Mouse (Mus musculus): Measurements from ENCODE around the gene Adcy4.

Gene Adcy4

DNA sequence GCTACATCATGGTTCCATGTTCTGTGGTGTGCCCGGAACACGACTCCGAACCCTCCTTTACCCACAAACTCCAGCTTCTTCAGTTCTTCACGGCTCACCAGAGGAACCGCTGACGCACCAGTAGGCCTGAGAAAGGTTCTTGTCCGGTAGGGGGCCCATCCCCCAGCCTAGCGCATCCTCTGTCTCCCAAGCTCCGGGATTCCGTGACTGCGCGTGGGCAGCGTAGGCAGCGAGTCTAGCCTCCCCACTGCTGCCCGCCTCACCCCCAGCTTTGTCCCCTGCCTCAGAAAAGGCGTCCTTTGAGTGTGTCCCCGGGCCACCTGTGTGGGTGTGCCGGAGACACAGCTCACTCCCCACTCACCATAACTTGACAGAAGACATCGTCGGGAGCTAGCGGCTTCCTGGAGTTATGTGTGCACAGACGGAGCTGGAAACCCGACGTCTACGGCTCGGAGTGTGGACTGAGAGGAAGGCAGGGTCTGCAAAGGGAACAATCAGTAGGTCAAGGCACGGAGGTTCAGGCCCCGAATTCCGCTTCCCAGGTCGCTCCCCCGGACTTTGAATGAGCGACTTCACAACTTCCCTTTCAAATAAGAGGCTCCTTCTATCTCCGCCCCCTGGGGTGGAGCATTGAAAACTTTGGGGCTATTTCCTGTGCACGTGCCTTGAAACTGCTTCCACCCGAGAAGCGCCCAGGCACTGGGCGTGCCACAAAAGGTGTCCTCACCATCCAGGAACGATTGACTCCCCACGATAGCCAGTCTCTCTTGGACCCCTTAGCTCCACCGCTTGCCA lies 4.6 kb upstream of the Adcy4 start, which contains the start of gene Ripk3:
Gene Ripk3, minus strand, starts transcription at position 610 of the 795 bp plus-strand sequence.
- DNase-seq (ENCODE audit: low read depth) = peak; percentile 82

GRCm38 (mm10) chr14:55787731-55788130 lies 3.8 kb upstream of the Adcy4 start:
- DNase-seq (ENCODE audit: low read depth) = peak; percentile 16

DNA sequence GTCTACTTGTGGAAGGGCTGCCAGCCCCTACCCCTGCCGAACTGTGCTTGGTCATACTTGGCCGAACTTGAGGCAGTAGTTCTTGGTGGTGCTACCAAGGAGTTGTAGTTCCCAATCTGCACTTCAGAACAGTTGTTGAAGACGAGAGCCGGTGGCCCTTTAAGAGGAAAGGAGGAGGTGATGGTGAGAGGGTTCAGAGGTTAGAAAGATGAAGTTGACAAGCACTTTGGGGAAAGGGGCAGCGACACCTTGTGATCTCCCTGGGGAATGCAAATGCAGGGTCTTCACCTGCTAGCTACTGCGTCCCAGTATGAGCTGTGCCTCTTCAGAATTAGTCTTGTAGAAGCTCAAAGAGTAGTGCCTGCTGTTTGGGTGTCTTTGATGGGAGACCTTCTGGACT lies 1.3 kb upstream of the Adcy4 start:
- no peak for DNase-seq (ENCODE audit: low read depth)

DNA sequence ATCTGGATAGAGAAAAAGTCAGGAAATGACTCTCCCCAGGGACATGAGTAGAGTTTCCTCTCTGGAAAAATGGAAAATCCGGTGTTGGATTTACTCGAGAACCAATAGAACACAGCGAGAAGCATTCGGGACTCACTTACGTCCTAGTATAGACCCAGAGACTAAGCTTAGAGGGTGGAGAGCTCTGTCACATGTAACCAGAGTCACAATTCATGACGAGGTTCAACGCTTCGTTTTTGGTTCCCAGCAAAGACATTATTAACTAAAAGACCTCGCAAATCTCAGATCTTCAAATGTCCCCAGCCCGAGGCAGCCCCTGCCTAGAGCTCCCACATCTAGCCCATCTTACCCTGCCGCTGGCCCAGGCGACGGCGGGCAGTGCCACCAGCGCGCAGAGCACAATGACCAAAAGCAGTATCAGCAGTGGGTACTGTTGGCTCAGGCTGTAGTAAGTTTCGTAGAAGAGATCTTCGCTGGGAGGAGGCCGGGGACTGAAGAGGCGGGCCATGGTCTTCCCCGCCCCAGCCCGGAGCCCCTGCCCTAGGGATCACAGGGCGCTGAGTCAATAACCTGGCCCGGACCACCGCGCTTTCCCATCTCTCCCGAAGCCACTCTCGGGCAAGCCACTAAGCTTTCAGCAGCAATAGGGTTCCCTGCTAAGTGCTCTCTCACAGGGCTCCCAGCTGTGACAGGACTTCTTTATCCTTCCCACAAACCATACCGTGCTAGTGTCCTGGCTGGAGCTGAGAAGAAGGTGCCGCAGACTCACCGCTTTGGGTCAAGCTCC lies 531 bp downstream of the Adcy4 start:
- DNase-seq (ENCODE audit: low read depth) = no peak

DNA sequence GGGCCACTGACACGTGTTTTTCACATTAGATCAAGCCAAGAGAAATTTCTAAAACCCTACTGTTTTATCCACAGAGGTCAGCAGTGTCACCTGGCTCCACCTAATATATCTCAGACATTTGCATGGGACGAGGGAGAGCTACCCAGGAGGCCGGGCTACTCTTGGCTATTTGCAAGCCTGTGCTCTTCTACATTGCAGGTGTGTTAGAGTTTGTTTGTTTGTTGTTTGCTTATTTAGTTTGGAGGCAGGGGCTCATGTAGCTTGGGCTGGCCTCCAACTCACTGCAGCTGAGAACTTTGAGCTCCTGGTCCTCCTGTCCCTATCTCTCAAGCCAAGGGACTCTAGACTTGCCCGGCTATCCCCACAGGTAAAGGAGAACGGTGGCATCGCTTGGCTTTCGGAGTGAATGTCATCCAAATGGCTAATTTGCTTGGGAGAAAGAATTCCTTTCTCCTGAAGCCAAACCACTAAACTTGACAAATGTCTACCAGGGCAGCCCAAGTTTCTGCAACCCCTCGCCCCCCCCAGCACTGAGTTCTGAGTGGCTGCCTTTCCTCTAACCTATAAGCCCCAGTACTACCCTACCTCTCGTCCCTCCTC lies 1.4 kb downstream of the Adcy4 start:
- no peak for DNase-seq (ENCODE audit: low read depth)

DNA sequence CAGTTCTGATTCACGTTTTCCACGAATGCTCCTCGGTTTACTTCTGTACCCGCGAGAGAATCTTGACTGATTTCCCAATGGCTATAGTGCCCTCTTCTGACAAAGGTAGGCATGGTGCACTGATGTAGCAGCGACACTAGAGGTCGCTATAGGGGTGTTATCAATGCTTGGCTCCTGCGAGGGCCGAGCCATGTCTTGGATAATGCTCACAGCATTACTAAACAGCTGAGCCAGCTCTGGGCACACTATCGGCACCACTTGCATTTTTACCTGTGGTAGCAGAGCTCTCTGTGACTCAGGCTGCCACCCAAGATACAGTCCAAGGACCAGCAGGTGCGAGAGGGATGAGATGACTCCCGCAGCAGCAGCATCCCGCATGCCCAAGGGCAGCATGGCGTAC lies 2.6 kb downstream of the Adcy4 start:
- DNase-seq (ENCODE audit: low read depth) = peak; percentile 83

- no peak for DNase-seq (ENCODE audit: low read depth)
Observed at GRCm38 (mm10) chr14:55780736-55781135, 3.2 kb downstream of the Adcy4 start.

GRCm38 (mm10) chr14:55779656-55780055 lies 4.2 kb downstream of the Adcy4 start:
- DNase-seq (ENCODE audit: low read depth) = no peak

- no peak for DNase-seq (ENCODE audit: low read depth)
Observed at GRCm38 (mm10) chr14:55778686-55779085, 5.2 kb downstream of the Adcy4 start.

GRCm38 (mm10) chr14:55777806-55778205 lies 6.1 kb downstream of the Adcy4 start:
- DNase-seq (ENCODE audit: low read depth) = no peak

- DNase-seq (ENCODE audit: low read depth) = no peak
Observed at GRCm38 (mm10) chr14:55777176-55777575, 6.7 kb downstream of the Adcy4 start.

DNA sequence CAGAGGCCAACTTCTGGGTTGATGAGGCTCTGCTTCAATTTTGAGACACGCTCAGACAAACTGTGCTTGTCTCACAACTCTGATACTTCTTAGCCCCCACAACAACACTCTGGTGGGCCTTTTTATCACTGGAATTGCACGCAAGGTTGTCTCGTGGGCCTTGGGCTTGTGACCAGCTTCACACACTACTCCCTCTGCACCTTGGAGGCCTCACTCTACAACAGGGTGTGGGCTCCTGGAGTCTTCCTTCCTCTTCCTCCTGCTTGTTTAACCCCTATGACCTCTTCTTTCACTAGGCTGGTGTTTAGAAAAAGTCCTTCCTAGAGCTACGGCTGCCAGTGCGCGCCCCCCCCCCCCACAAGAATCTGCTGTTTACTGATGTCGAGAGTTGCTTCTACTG lies 7.2 kb downstream of the Adcy4 start:
- no peak for DNase-seq (ENCODE audit: low read depth)

DNA sequence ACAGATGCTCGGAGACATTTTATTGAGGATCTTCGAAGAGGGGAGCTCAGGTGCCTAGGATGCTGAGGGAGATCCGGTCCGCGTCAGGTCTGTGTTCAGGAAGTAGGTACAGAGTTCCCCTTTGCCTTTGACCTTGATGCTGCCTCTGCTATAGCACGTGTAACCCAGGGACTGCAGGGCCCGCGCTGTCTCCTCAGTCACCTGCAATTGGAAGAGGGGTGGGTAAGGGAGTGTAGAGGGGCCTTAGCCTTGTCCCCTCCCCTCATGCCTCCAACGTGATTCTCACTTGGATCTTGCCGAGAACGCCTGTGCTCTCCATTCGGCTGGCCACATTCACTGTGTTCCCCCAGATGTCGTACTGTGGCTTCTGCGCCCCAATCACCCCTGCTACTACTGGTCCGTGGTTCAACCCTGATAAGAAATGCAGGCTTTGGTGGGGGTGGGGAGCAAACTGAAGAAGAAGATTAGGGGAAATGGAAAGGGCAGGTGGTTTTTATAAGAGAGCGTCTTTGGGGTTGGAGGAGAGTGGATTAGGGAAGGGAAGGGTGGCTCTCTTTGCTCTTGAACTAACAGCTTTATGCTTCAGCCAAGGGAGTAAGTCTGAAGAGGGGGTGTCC lies 14.7 kb downstream of the Adcy4 start:
- DNase-seq (ENCODE audit: low read depth) = no peak

GRCm38 (mm10) chr14:55768555-55768954 lies 15.3 kb downstream of the Adcy4 start:
- DNase-seq (ENCODE audit: low read depth) = no peak

GRCm38 (mm10) chr14:55767519-55768414 lies 16.1 kb downstream of the Adcy4 start:
- no peak for DNase-seq (ENCODE audit: low read depth)

DNA sequence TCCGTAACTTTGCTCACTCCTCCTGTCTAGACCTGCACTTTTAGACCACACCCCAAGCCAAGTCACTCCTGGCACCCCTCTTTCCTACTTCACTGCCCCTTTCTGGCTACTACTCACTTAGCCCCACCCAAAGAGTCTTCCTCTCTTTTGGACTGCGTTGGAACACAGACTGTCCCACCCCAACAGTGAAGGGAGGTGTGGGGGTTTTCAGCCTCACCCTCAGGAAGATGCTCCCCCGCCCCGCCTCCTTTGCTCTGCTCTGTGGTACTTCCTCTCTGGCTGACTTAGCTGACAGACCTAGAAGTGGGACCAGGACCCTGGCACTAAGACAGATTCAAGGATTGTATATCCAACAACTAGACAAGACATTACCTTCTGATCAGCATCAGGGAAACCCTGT lies 18.2 kb downstream of the Adcy4 start, which contains the start of gene Ltb4r1:
Gene Ltb4r1, plus strand, starts transcription at position 267 of the 400 bp plus-strand sequence.
- DNase-seq (ENCODE audit: low read depth) = no peak

GRCm38 (mm10) chr14:55763166-55763565 lies 20.7 kb downstream of the Adcy4 start:
- DNase-seq (ENCODE audit: low read depth) = no peak

GRCm38 (mm10) chr14:55762001-55762821 lies 21.7 kb downstream of the Adcy4 start:
- no peak for DNase-seq (ENCODE audit: low read depth)

- no peak for DNase-seq (ENCODE audit: low read depth)
Observed at GRCm38 (mm10) chr14:55761163-55761562, 22.7 kb downstream of the Adcy4 start, which contains the start of gene Ltb4r2. TSS of gene Ltb4r2 (plus strand) at chr14:55761428.

DNA sequence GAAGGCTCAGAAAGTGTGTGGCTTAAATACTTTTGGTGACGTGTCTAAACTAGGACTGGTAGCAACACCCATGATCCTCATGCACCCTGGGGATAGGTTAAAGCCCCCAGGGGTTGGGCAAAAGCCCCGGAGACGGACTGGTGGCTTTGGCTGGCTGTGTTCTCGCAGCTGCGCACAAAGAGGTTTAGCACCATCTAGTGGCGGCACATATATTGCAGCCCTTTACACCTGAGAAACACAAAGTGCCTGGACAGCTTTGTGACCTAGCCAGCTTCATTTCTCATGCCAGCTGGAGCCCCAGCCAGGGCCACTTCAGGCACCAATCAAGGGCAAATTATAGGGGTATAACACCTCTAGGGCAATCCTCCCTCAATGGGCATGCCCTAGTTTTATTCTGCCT lies 23.7 kb downstream of the Adcy4 start:
- DNase-seq (ENCODE audit: low read depth) = peak; percentile 86
